ENCODE assay signal across 7 mouse cellular contexts in genomic region chr1:106714530-106714981, GRCm38 (mm10). TPM values are rescaled to one million over a fixed set of nuclear protein-coding genes. Genes with fewer than 3 reads are reported as not detected.
DNase-seq lines count a peak whose midpoint lies in the region; ATAC-seq and TF ChIP-seq lines count a peak whose summit lies in the region.

No protein-coding gene starts in this region.

- H3K4me3 ChIP-seq in left cerebral cortex, adult 2 months: peak overlapping the region; percentile 84

- TF ChIP-seq CTCF in left cerebral cortex, adult 2 months (IDR thresholded peaks at IDR 0.05): no peak

- intact Hi-C loops in left cerebral cortex, adult 2 months (cut with DNase I): loop anchor here (5.0 to 10.0 kb wide), 3 partner anchors 107 to 650 kb away; partner anchors contain the start of gene Phlpp1

- H3K27ac ChIP-seq in left cerebral cortex, adult 2 months: peak overlapping the region; percentile 73

- no peak for DNase-seq in left cerebral cortex, adult 2 months (ENCODE audit: extremely low spot score in 1 of 2, low spot score in 2 of 2)
- DNase-seq in left cerebral cortex, adult 9 months (ENCODE audit: low spot score in 2 of 2): no peak
- peak; percentile 33 for DNase-seq in forelimb bud, embryonic 11.5 days (ENCODE audit: low read depth, low spot score)
- peak; percentile 33 for DNase-seq in mesoderm, embryonic 11.5 days (ENCODE audit: low read depth, low spot score)
- no peak for DNase-seq in gastrocnemius, adult 18-20 months (ENCODE audit: low spot score)
- DNase-seq in kidney, postnatal 14 days: no peak

- ATAC-seq in activated CD4-positive, CD25-positive, alpha-beta regulatory T cell, adult 4 months: peak; percentile 0

RNA-seq across cellular contexts. Expression of gene Bcl2, which starts 0.5 kb away (rescaled TPM):
- 10 to 100 TPM; 14.5 to 17.5 TPM for total RNA-seq in left cerebral cortex, adult 2 months (2021)
- 100 to 1,000 TPM; 116 to 146 TPM for polyA plus RNA-seq in activated CD4-positive, CD25-positive, alpha-beta regulatory T cell, adult 4 months (2017; shearing (Covaris generic))
- total RNA-seq in gastrocnemius, adult 18-20 months (2021): 1 to 10 TPM; 1.4 to 2.2 TPM

RNA-seq across cellular contexts. Expression of gene Kdsr, which starts 45.0 kb away (rescaled TPM):
- total RNA-seq in left cerebral cortex, adult 2 months (2021): 10 to 100 TPM; 26.4 to 28.3 TPM
- 10 to 100 TPM; 26.6 to 27.8 TPM for polyA plus RNA-seq in activated CD4-positive, CD25-positive, alpha-beta regulatory T cell, adult 4 months (2017; shearing (Covaris generic))
- total RNA-seq in gastrocnemius, adult 18-20 months (2021): 1 to 10 TPM; 3.6 to 8.0 TPM

Comparison
In these comparisons a context has a peak if more than half of its experiments do, and no peak if none do; other contexts are left out.
1. DNase-seq: peak in forelimb bud, embryonic 11.5 days (single experiment) and mesoderm, embryonic 11.5 days (single experiment); none in left cerebral cortex, adult 2 months (0 of 2), left cerebral cortex, adult 9 months (0 of 2), gastrocnemius, adult 18-20 months (single experiment) and kidney, postnatal 14 days (single experiment).
2. RNA of gene Bcl2, which starts 0.5 kb away (total RNA-seq): 14.5 to 17.5 TPM in left cerebral cortex, adult 2 months; 1.4 to 2.2 TPM in gastrocnemius, adult 18-20 months; every median in the first group is over 4 times any median in the second.